Mouse (Mus musculus): ENCODE measurements around the gene Tmem163. TPM values are rescaled to one million over a fixed set of nuclear protein-coding genes. Genes with fewer than 3 reads are reported as not detected.
A peak's percentile ranks its signal among the peaks of the same experiment; 100 is the strongest.

The Tmem163 gene
- polyA plus RNA-seq, 1 experiment from 2014 or later: 64.5 TPM

- Histone ChIP-seq H3K4me3 (ENCODE audit: low read depth, low read length) (no peak overlapping the region), H3K9ac (replicated peaks; ENCODE audit: low read depth, low read length) (no peak overlapping the region), H3K27me3 (ENCODE audit: control insufficient read depth, insufficient read depth, low read length) (no peaks in the 10 kb centered on the region), H3K9me3 (ENCODE audit: control insufficient read depth, low read length) (no peaks in the 10 kb centered on the region), H3K4me2 (ENCODE audit: low read depth, low read length) (no peak overlapping the region), H3K27ac (ENCODE audit: low read depth, low read length) (no peak overlapping the region), H3K36me3 (ENCODE audit: control insufficient read depth, insufficient read depth, low read length) (no peaks in the 10 kb centered on the region), H3K4me1 (ENCODE audit: control insufficient read depth, insufficient read depth, low read length) (no peaks in the 10 kb centered on the region)
- ATAC-seq (ENCODE audit: low read depth): no peak
- WGBS: 84% methylated on average over 1 of the region's 1 CpGs
Measured at GRCm38 (mm10) chr1:127586156-127586555, 93.2 kb downstream of the Tmem163 start.

GRCm38 (mm10) chr1:127577981-127578380 is 101.4 kb downstream of the Tmem163 start:
- Histone ChIP-seq H3K4me3 (ENCODE audit: low read depth, low read length) (no peak overlapping the region), H3K9ac (replicated peaks; ENCODE audit: low read depth, low read length) (no peak overlapping the region), H3K27me3 (ENCODE audit: control insufficient read depth, insufficient read depth, low read length) (0 out of 2 replicates have a peak, but pooled peaks cover 2% of the 10 kb centered on the region)

GRCm38 (mm10) chr1:127577083-127577482 is 102.3 kb downstream of the Tmem163 start:
- Histone ChIP-seq H3K4me1 (ENCODE audit: control insufficient read depth, insufficient read depth, low read length) (peaks cover 17% of the 10 kb centered on the region; the same call in 1 of the 2 replicates), H3K9ac (replicated peaks; ENCODE audit: low read depth, low read length) (no peak overlapping the region), H3K36me3 (ENCODE audit: control insufficient read depth, insufficient read depth, low read length) (no peaks in the 10 kb centered on the region), H3K9me3 (ENCODE audit: control insufficient read depth, low read length) (no peaks in the 10 kb centered on the region), H3K27me3 (ENCODE audit: control insufficient read depth, insufficient read depth, low read length) (0 out of 2 replicates have a peak, but pooled peaks cover 2% of the 10 kb centered on the region), H3K4me2 (ENCODE audit: low read depth, low read length) (peak overlapping the region; percentile 5; the same call in 1 of the 2 replicates), H3K27ac (ENCODE audit: low read depth, low read length) (peak overlapping the region; percentile 1; the same call in 1 of the 2 replicates), H3K4me3 (ENCODE audit: low read depth, low read length) (no peak overlapping the region)
- 19% methylated on average over 7 of the region's 7 CpGs for WGBS
- peak; percentile 83 for ATAC-seq (ENCODE audit: low read depth)

More at GRCm38 (mm10) chr1:127577981-127578380, 101.4 kb downstream of the Tmem163 start:
- ATAC-seq (ENCODE audit: low read depth): no peak
- H3K27ac ChIP-seq (ENCODE audit: low read depth, low read length): no peak overlapping the region
- no peaks in the 10 kb centered on the region for H3K36me3 ChIP-seq (ENCODE audit: control insufficient read depth, insufficient read depth, low read length)
- no peak overlapping the region for H3K4me2 ChIP-seq (ENCODE audit: low read depth, low read length)
- no peaks in the 10 kb centered on the region for H3K9me3 ChIP-seq (ENCODE audit: control insufficient read depth, low read length)
- 57% methylated on average over 5 of the region's 5 CpGs for WGBS
- H3K4me1 ChIP-seq (ENCODE audit: control insufficient read depth, insufficient read depth, low read length): peaks cover 17% of the 10 kb centered on the region; the same call in 1 of the 2 replicates

- Histone ChIP-seq H3K27me3 (ENCODE audit: control insufficient read depth, insufficient read depth, low read length) (0 out of 2 replicates have a peak, but pooled peaks cover 2% of the 10 kb centered on the region), H3K4me1 (ENCODE audit: control insufficient read depth, insufficient read depth, low read length) (peaks cover 17% of the 10 kb centered on the region; the same call in 1 of the 2 replicates), H3K36me3 (ENCODE audit: control insufficient read depth, insufficient read depth, low read length) (no peaks in the 10 kb centered on the region), H3K4me3 (ENCODE audit: low read depth, low read length) (no peak overlapping the region), H3K27ac (ENCODE audit: low read depth, low read length) (no peak overlapping the region), H3K9ac (replicated peaks; ENCODE audit: low read depth, low read length) (no peak overlapping the region), H3K9me3 (ENCODE audit: control insufficient read depth, low read length) (no peaks in the 10 kb centered on the region), H3K4me2 (ENCODE audit: low read depth, low read length) (peak overlapping the region; percentile 5; the same call in 1 of the 2 replicates)
- 7% methylated on average over 8 of the region's 8 CpGs for WGBS
- ATAC-seq (ENCODE audit: low read depth): peak; percentile 10; the same call in 1 of the 2 replicates
Measured at GRCm38 (mm10) chr1:127576563-127576962, 102.8 kb downstream of the Tmem163 start.

GRCm38 (mm10) chr1:127576143-127576542 is 103.2 kb downstream of the Tmem163 start:
- Histone ChIP-seq H3K4me3 (ENCODE audit: low read depth, low read length) (no peak overlapping the region), H3K9ac (replicated peaks; ENCODE audit: low read depth, low read length) (no peak overlapping the region), H3K4me2 (ENCODE audit: low read depth, low read length) (no peak overlapping the region), H3K27me3 (ENCODE audit: control insufficient read depth, insufficient read depth, low read length) (0 out of 2 replicates have a peak, but pooled peaks cover 2% of the 10 kb centered on the region), H3K9me3 (ENCODE audit: control insufficient read depth, low read length) (no peaks in the 10 kb centered on the region), H3K27ac (ENCODE audit: low read depth, low read length) (no peak overlapping the region), H3K36me3 (ENCODE audit: control insufficient read depth, insufficient read depth, low read length) (no peaks in the 10 kb centered on the region), H3K4me1 (ENCODE audit: control insufficient read depth, insufficient read depth, low read length) (peaks cover 17% of the 10 kb centered on the region; the same call in 1 of the 2 replicates)
- WGBS: 10% methylated on average over 3 of the region's 3 CpGs
- 0 out of 2 replicates have a peak, but pooled peaks have one; percentile 10 for ATAC-seq (ENCODE audit: low read depth)

- Histone ChIP-seq H3K27ac (ENCODE audit: low read depth, low read length) (no peak overlapping the region), H3K9ac (replicated peaks; ENCODE audit: low read depth, low read length) (no peak overlapping the region), H3K36me3 (ENCODE audit: control insufficient read depth, insufficient read depth, low read length) (no peaks in the 10 kb centered on the region), H3K4me1 (ENCODE audit: control insufficient read depth, insufficient read depth, low read length) (peaks cover 17% of the 10 kb centered on the region; the same call in 1 of the 2 replicates), H3K27me3 (ENCODE audit: control insufficient read depth, insufficient read depth, low read length) (0 out of 2 replicates have a peak, but pooled peaks cover 2% of the 10 kb centered on the region), H3K9me3 (ENCODE audit: control insufficient read depth, low read length) (no peaks in the 10 kb centered on the region), H3K4me2 (ENCODE audit: low read depth, low read length) (no peak overlapping the region), H3K4me3 (ENCODE audit: low read depth, low read length) (no peak overlapping the region)
- ATAC-seq (ENCODE audit: low read depth): no peak
- WGBS: 8% methylated on average over 4 of the region's 4 CpGs
Measured at GRCm38 (mm10) chr1:127575692-127576091, 103.7 kb downstream of the Tmem163 start.

GRCm38 (mm10) chr1:127573186-127573585 is 106.2 kb downstream of the Tmem163 start:
- ATAC-seq (ENCODE audit: low read depth): no peak
- Histone ChIP-seq H3K27me3 (ENCODE audit: control insufficient read depth, insufficient read depth, low read length) (no peaks in the 10 kb centered on the region), H3K36me3 (ENCODE audit: control insufficient read depth, insufficient read depth, low read length) (no peaks in the 10 kb centered on the region), H3K4me1 (ENCODE audit: control insufficient read depth, insufficient read depth, low read length) (peaks cover 17% of the 10 kb centered on the region; the same call in 1 of the 2 replicates), H3K27ac (ENCODE audit: low read depth, low read length) (no peak overlapping the region), H3K4me2 (ENCODE audit: low read depth, low read length) (no peak overlapping the region), H3K9me3 (ENCODE audit: control insufficient read depth, low read length) (no peaks in the 10 kb centered on the region), H3K9ac (replicated peaks; ENCODE audit: low read depth, low read length) (no peak overlapping the region), H3K4me3 (ENCODE audit: low read depth, low read length) (no peak overlapping the region)
- WGBS: 70% methylated on average over 3 of the region's 3 CpGs

- H3K36me3 ChIP-seq (ENCODE audit: control insufficient read depth, insufficient read depth, low read length): no peaks in the 10 kb centered on the region
- no peak overlapping the region for H3K4me2 ChIP-seq (ENCODE audit: low read depth, low read length)
- no peak overlapping the region for H3K27ac ChIP-seq (ENCODE audit: low read depth, low read length)
- no peaks in the 10 kb centered on the region for H3K27me3 ChIP-seq (ENCODE audit: control insufficient read depth, insufficient read depth, low read length)
- no peak for ATAC-seq (ENCODE audit: low read depth)
- H3K4me1 ChIP-seq (ENCODE audit: control insufficient read depth, insufficient read depth, low read length): no peaks in the 10 kb centered on the region
- no peaks in the 10 kb centered on the region for H3K9me3 ChIP-seq (ENCODE audit: control insufficient read depth, low read length)
- no peak overlapping the region for H3K4me3 ChIP-seq (ENCODE audit: low read depth, low read length)
- WGBS: 72% methylated on average over 3 of the region's 3 CpGs
- no peak overlapping the region for H3K9ac ChIP-seq (replicated peaks; ENCODE audit: low read depth, low read length)
Measured at GRCm38 (mm10) chr1:127568641-127569040, 110.7 kb downstream of the Tmem163 start.

- H3K9me3 ChIP-seq (ENCODE audit: control insufficient read depth, low read length): no peaks in the 10 kb centered on the region
- no peaks in the 10 kb centered on the region for H3K36me3 ChIP-seq (ENCODE audit: control insufficient read depth, insufficient read depth, low read length)
- no peak overlapping the region for H3K9ac ChIP-seq (replicated peaks; ENCODE audit: low read depth, low read length)
- peak; percentile 90 for ATAC-seq (ENCODE audit: low read depth)
- H3K4me2 ChIP-seq (ENCODE audit: low read depth, low read length): no peak overlapping the region
- H3K4me3 ChIP-seq (ENCODE audit: low read depth, low read length): no peak overlapping the region
- 0 out of 2 replicates have a peak, but pooled peaks cover 8% of the 10 kb centered on the region for H3K4me1 ChIP-seq (ENCODE audit: control insufficient read depth, insufficient read depth, low read length)
- peak overlapping the region; percentile 83 for H3K27ac ChIP-seq (ENCODE audit: low read depth, low read length)
- H3K27me3 ChIP-seq (ENCODE audit: control insufficient read depth, insufficient read depth, low read length): no peaks in the 10 kb centered on the region
- 16% methylated on average over 2 of the region's 2 CpGs for WGBS
Measured at GRCm38 (mm10) chr1:127556486-127556845, 122.9 kb downstream of the Tmem163 start.
